Mouse (Mus musculus): ENCODE results near the gene Brms1l. TPM values are rescaled to one million over a fixed set of nuclear protein-coding genes. Genes with fewer than 3 reads are reported as not detected.
"Not testable (repeated sequence)": the region's sequence is repeated elsewhere in the genome, so short reads cannot be mapped to it uniquely, and the experiment has no call there.

Gene Brms1l
- 13.2 and 17.0 TPM in 2 replicates for polyA plus RNA-seq (2012; rRNA removed)

- Histone ChIP-seq H3K27me3 (ENCODE audit: control insufficient read depth, insufficient read depth, low read length) (no peaks in the 10 kb centered on the region), H3K4me1 (replicated peaks; ENCODE audit: control insufficient read depth, insufficient read depth, low read length) (0 out of 2 replicates have a peak, but pooled peaks cover 2% of the 10 kb centered on the region), H3K4me3 (ENCODE audit: control insufficient read depth, insufficient read depth, low read length) (peak within 1 kb of the TSS; percentile 70), H3K36me3 (ENCODE audit: control insufficient read depth, insufficient read depth, low read length) (no peaks in the 10 kb centered on the region), H3K27ac (ENCODE audit: control insufficient read depth, insufficient read depth, low read length) (peak within 1 kb of the TSS; percentile 62)
- WGBS = under 1% methylated on average over 77 of the region's 77 CpGs
- peak; percentile 94 for DNase-seq
- TF ChIP-seq CTCF (IDR thresholded peaks at IDR 0.05; ENCODE audit: borderline replicate concordance, control insufficient read depth, extremely low read depth, insufficient read depth, low read length, poor library complexity) = 0 out of 2 replicates have a peak, but pooled peaks have one; percentile 42
- peak; percentile 75; the same call in 1 of the 2 replicates for TF ChIP-seq POLR2A (IDR thresholded peaks at IDR 0.05; ENCODE audit: control insufficient read depth, extremely low read depth, insufficient read depth, low read length, poor library complexity)
Observed at GRCm38 (mm10) chr12:55836199-55836951, at the start of gene Brms1l. Gene Brms1l, plus strand, starts transcription at chr12:55836324.

- H3K36me3 ChIP-seq (ENCODE audit: control insufficient read depth, insufficient read depth, low read length); H3K4me3 ChIP-seq (ENCODE audit: control insufficient read depth, insufficient read depth, low read length); H3K27me3 ChIP-seq (ENCODE audit: control insufficient read depth, insufficient read depth, low read length); DNase-seq; H3K4me1 ChIP-seq (replicated peaks; ENCODE audit: control insufficient read depth, insufficient read depth, low read length); H3K27ac ChIP-seq (ENCODE audit: control insufficient read depth, insufficient read depth, low read length): not testable (repeated sequence)
- 89% methylated on average over 4 of the region's 4 CpGs for WGBS
Observed at GRCm38 (mm10) chr12:55794485-55794884, 41.6 kb upstream of the Brms1l start.

GRCm38 (mm10) chr12:55797103-55797502, 39.0 kb upstream of the Brms1l start:
- Histone ChIP-seq H3K36me3 (ENCODE audit: control insufficient read depth, insufficient read depth, low read length) (no peaks in the 10 kb centered on the region), H3K4me3 (ENCODE audit: control insufficient read depth, insufficient read depth, low read length) (no peak overlapping the region), H3K27ac (ENCODE audit: control insufficient read depth, insufficient read depth, low read length) (no peak overlapping the region), H3K4me1 (replicated peaks; ENCODE audit: control insufficient read depth, insufficient read depth, low read length) (no peaks in the 10 kb centered on the region), H3K27me3 (ENCODE audit: control insufficient read depth, insufficient read depth, low read length) (no peaks in the 10 kb centered on the region)
- TF ChIP-seq POLR2A (IDR thresholded peaks at IDR 0.05; ENCODE audit: control insufficient read depth, extremely low read depth, insufficient read depth, low read length, poor library complexity) = no peak
- TF ChIP-seq CTCF (IDR thresholded peaks at IDR 0.05; ENCODE audit: borderline replicate concordance, control insufficient read depth, extremely low read depth, insufficient read depth, low read length, poor library complexity) = no peak
- no peak for DNase-seq
- WGBS = 87% methylated on average over 3 of the region's 3 CpGs

GRCm38 (mm10) chr12:55798745-55799144, 37.4 kb upstream of the Brms1l start:
- no peaks in the 10 kb centered on the region for H3K4me1 ChIP-seq (replicated peaks; ENCODE audit: control insufficient read depth, insufficient read depth, low read length)
- H3K4me3 ChIP-seq (ENCODE audit: control insufficient read depth, insufficient read depth, low read length) = no peak overlapping the region
- H3K27ac ChIP-seq (ENCODE audit: control insufficient read depth, insufficient read depth, low read length) = no peak overlapping the region
- TF ChIP-seq CTCF (IDR thresholded peaks at IDR 0.05; ENCODE audit: borderline replicate concordance, control insufficient read depth, extremely low read depth, insufficient read depth, low read length, poor library complexity) (no peak), POLR2A (IDR thresholded peaks at IDR 0.05; ENCODE audit: control insufficient read depth, extremely low read depth, insufficient read depth, low read length, poor library complexity) (no peak)
- no peak for DNase-seq
- no peaks in the 10 kb centered on the region for H3K27me3 ChIP-seq (ENCODE audit: control insufficient read depth, insufficient read depth, low read length)
- no peaks in the 10 kb centered on the region for H3K36me3 ChIP-seq (ENCODE audit: control insufficient read depth, insufficient read depth, low read length)
- WGBS = 90% methylated on average over 4 of the region's 4 CpGs

GRCm38 (mm10) chr12:55800144-55800543, 36.0 kb upstream of the Brms1l start:
- no peaks in the 10 kb centered on the region for H3K36me3 ChIP-seq (ENCODE audit: control insufficient read depth, insufficient read depth, low read length)
- H3K27ac ChIP-seq (ENCODE audit: control insufficient read depth, insufficient read depth, low read length) = no peak overlapping the region
- no peak overlapping the region for H3K4me3 ChIP-seq (ENCODE audit: control insufficient read depth, insufficient read depth, low read length)
- H3K27me3 ChIP-seq (ENCODE audit: control insufficient read depth, insufficient read depth, low read length) = no peaks in the 10 kb centered on the region
- DNase-seq = no peak
- no peaks in the 10 kb centered on the region for H3K4me1 ChIP-seq (replicated peaks; ENCODE audit: control insufficient read depth, insufficient read depth, low read length)
- TF ChIP-seq CTCF (IDR thresholded peaks at IDR 0.05; ENCODE audit: borderline replicate concordance, control insufficient read depth, extremely low read depth, insufficient read depth, low read length, poor library complexity) (no peak), POLR2A (IDR thresholded peaks at IDR 0.05; ENCODE audit: control insufficient read depth, extremely low read depth, insufficient read depth, low read length, poor library complexity) (no peak)
- WGBS = 94% methylated on average over 5 of the region's 5 CpGs

- Histone ChIP-seq H3K36me3 (ENCODE audit: control insufficient read depth, insufficient read depth, low read length) (no peaks in the 10 kb centered on the region), H3K27me3 (ENCODE audit: control insufficient read depth, insufficient read depth, low read length) (no peaks in the 10 kb centered on the region), H3K4me3 (ENCODE audit: control insufficient read depth, insufficient read depth, low read length) (no peak overlapping the region), H3K27ac (ENCODE audit: control insufficient read depth, insufficient read depth, low read length) (no peak overlapping the region), H3K4me1 (replicated peaks; ENCODE audit: control insufficient read depth, insufficient read depth, low read length) (no peaks in the 10 kb centered on the region)
- no peak for DNase-seq
- no peak for TF ChIP-seq POLR2A (IDR thresholded peaks at IDR 0.05; ENCODE audit: control insufficient read depth, extremely low read depth, insufficient read depth, low read length, poor library complexity)
- no peak for TF ChIP-seq CTCF (IDR thresholded peaks at IDR 0.05; ENCODE audit: borderline replicate concordance, control insufficient read depth, extremely low read depth, insufficient read depth, low read length, poor library complexity)
- 75% methylated on average over 4 of the region's 4 CpGs for WGBS
Observed at GRCm38 (mm10) chr12:55801131-55801530, 35.0 kb upstream of the Brms1l start.

GRCm38 (mm10) chr12:55805035-55805434, 31.1 kb upstream of the Brms1l start:
- TF ChIP-seq CTCF (IDR thresholded peaks at IDR 0.05; ENCODE audit: borderline replicate concordance, control insufficient read depth, extremely low read depth, insufficient read depth, low read length, poor library complexity) (no peak), POLR2A (IDR thresholded peaks at IDR 0.05; ENCODE audit: control insufficient read depth, extremely low read depth, insufficient read depth, low read length, poor library complexity) (no peak)
- no peaks in the 10 kb centered on the region for H3K4me1 ChIP-seq (replicated peaks; ENCODE audit: control insufficient read depth, insufficient read depth, low read length)
- no peaks in the 10 kb centered on the region for H3K27me3 ChIP-seq (ENCODE audit: control insufficient read depth, insufficient read depth, low read length)
- no peak overlapping the region for H3K4me3 ChIP-seq (ENCODE audit: control insufficient read depth, insufficient read depth, low read length)
- H3K36me3 ChIP-seq (ENCODE audit: control insufficient read depth, insufficient read depth, low read length) = no peaks in the 10 kb centered on the region
- no peak overlapping the region for H3K27ac ChIP-seq (ENCODE audit: control insufficient read depth, insufficient read depth, low read length)
- DNase-seq = no peak
- 86% methylated on average over 3 of the region's 3 CpGs for WGBS
